Mouse (Mus musculus): ENCODE results near the gene Maf.
A peak's percentile ranks its signal among the peaks of the same experiment; 100 is the strongest.

Gene Maf

DNA sequence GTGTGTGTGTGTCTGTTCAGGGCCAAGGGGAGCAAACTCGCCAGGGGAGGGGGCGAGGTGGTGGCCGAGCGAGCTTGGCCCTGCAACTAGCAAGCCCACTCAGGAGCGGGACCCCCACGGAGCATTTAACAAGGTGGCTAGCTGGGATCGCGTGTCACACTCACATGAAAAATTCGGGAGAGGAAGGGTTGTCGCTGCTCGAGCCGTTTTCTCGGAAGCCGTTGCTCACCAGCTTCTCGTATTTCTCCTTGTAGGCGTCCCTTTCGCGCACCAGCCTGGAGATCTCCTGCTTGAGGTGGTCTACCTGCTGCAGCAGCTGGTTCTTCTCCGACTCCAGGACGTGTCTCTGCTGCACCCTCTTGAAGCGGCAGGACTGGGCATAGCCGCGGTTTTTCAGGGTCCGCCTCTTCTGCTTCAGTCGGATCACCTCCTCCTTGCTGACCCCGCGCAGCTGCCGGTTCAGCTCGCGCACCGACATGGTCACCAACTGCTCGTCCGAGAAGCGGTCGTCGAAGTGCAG, 1.9 kb downstream of the Maf start:
- peak; percentile 28 for ATAC-seq (ENCODE audit: low TSS enrichment)

- ATAC-seq (ENCODE audit: low TSS enrichment), result no peak
Observed at GRCm38 (mm10) chr8:115703056-115703455, 4.5 kb downstream of the Maf start.

GRCm38 (mm10) chr8:115701001-115701400, 6.6 kb downstream of the Maf start:
- no peak for ATAC-seq (ENCODE audit: low TSS enrichment)

- ATAC-seq (ENCODE audit: low TSS enrichment), result no peak
Observed at GRCm38 (mm10) chr8:115699151-115699550, 8.4 kb downstream of the Maf start.

DNA sequence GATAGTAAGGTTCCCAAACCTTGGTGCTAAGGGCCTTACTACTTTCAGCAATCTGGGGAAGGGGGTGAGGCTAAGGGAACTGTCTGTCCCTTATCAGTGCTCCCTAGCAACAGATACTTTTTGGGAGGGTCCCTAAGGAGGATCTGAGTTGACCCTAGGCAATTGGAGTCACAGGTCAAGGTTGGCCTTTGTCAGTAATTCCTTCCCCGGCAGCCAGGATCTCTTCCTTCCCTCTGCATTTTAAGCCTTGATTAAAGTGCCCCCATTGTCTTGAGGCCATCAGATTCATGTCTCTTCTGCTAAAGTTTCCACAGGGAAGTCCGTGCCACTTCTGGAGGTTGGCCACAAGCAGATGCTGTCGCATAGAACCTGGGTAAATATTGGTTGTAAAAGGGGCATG, 10.2 kb downstream of the Maf start:
- no peak for ATAC-seq (ENCODE audit: low TSS enrichment)

DNA sequence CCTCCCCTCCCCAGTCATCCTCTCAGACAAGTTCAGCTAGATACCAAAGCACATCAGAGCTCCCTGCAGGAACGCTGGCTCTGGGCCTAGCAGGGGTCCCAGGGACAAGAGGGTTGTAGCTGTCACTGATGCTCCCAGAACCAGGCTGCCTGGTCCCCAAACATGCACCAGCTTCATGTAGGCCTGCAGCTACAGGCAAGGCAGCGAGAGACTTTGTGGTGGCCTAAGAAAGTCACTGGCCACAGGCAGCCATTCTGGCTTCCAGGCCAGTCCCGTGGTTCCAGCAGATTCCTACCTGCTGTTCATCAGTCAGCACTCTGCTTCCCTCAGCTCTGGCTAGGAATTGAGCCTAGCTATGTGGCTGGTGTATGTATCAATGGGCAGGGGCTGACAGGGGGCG, 10.9 kb downstream of the Maf start:
- ATAC-seq (ENCODE audit: low TSS enrichment), result no peak

- peak; percentile 60 for ATAC-seq (ENCODE audit: low TSS enrichment)
Observed at GRCm38 (mm10) chr8:115687349-115687748, 20.2 kb downstream of the Maf start.

DNA sequence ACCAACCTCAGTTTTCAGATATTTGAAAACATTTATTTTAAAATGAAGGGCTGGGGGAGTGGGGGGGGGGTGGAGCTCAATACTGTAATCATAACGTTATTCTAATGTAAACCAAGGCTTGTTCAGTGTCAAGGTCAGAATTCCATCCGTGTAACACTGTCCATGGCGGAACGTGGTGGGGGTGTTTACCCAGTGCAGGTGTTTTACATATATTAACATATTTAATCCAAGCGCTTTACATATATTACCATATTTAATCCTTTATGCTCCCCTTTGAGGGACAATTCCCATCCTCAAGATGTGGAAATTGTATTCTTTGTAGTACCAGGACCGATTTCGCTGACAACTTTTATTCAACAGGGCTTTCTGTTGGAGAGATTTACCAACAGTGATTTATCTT, 24.3 kb downstream of the Maf start:
- ATAC-seq (ENCODE audit: low TSS enrichment), result no peak

- ATAC-seq (ENCODE audit: low TSS enrichment), result no peak
Observed at GRCm38 (mm10) chr8:115679539-115679938, 28.1 kb downstream of the Maf start.

DNA sequence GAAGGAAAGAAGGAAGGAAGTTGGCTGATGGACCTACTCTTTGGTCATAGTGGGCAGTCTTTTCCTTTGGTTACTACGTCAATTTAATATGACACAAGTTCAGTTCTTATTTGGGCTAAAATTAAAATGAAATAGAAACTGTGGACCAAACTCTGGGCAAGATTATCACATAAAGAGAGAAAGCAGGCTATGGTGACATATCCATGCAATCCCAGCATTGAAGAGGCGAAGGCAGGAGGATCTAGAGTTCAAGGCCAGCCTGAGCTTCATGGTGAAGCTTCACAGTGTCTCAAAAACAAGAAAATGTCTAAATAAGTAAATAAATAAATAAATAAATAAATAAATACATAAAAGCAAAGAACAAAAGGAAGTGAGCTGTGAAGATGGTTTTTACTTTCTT, 42.7 kb downstream of the Maf start:
- no peak for ATAC-seq (ENCODE audit: low TSS enrichment)

DNA sequence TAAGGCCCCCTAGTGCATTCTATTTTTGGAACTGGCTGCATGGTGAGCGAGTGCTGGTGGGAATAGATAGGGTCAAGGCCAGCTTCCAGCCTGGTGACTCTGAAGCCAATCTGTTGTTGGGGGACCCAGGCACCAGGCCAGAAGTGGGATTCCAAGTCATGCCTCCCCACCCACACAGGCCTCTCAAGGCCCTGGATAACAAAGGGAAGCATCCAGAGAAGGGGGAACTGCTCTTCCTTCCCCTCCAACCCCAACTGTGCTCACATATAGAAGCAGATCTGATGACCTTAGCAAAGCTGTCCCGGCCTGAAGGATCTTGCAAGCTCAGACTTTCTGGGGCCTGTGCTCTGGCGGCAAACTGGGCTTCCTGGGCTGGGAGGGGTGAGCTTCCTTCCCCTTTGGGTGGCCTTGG, 57.5 kb downstream of the Maf start:
- ATAC-seq (ENCODE audit: low TSS enrichment), result peak; percentile 34; the same call in 1 of the 2 replicates

- no peak for ATAC-seq (ENCODE audit: low TSS enrichment)
Observed at GRCm38 (mm10) chr8:115645139-115645538, 62.5 kb downstream of the Maf start.

DNA sequence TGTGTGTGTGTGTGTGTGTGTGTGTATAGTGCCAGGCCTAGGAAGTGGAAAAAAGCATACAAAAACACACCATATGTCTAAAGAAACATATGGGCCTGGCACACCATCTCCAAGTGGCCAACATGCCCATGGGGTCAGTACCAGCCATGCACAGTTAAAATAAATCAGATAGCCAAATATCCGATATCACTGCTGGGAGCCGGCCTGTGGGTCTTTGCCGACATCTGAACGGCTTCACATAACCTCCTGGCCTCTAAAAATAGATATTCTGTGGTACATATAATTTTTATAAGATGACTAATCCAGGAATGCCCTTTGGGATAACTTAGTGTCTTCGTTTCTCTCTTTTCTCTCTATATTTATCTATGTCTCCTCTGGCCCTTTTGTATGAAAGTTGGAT, 65.7 kb downstream of the Maf start:
- no peak for ATAC-seq (ENCODE audit: low TSS enrichment)

- ATAC-seq (ENCODE audit: low TSS enrichment), result no peak
Observed at GRCm38 (mm10) chr8:115639951-115640350, 67.6 kb downstream of the Maf start.

DNA sequence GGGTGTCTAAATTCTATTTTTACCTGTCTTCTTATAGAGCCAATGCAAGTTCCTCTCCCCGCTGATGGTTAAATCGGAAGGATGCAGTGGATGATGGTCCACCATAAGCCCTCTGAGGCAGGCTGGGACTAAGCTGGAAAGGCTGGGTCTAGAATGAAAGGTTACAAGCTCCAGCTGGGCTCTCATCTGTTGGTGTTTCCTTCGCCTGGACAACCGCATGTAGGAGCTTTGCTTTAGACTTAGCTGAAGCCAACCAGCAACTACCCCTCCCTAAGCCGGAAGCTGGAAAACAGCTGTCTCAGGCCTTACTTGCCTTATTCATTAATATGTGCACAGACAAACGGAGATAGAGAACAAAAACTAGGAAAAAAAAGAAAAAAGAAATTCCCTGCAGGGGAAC, 70.8 kb downstream of the Maf start:
- no peak for ATAC-seq (ENCODE audit: low TSS enrichment)
